Mouse (Mus musculus) hindbrain, embryonic 13.5 days (tissue): Measurements from ENCODE around the gene Zcchc14. TPM values are rescaled to one million over a fixed set of nuclear protein-coding genes. Genes with fewer than 3 reads are reported as not detected.

Experiments used
- ATAC-seq: fragments of 200-750 bp; cut with Nextera tagmentation; 2 replicates; pipeline ENCODE4 v1.8.0; 2017; ENCODE audit warnings: moderate TSS enrichment; ENCODE audit not compliant: low FRiP score
- H3K27ac ChIP-seq: fragments of 300-500 bp; sonication (generic); 2 replicates; pipeline ENCODE4 v1.5.1; 2015; ENCODE audit warnings: inconsistent platforms, mild to moderate bottlenecking, moderate library complexity
- H3K27me3 ChIP-seq: fragments of 300-500 bp; sonication (generic); 2 replicates; pipeline ENCODE4 v1.6.1; 2015; ENCODE audit warnings: mild to moderate bottlenecking, inconsistent platforms
- H3K36me3 ChIP-seq: fragments of 300-500 bp; sonication (generic); 2 replicates; pipeline ENCODE4 v1.6.1; 2015; ENCODE audit warnings: mild to moderate bottlenecking, inconsistent platforms
- H3K4me1 ChIP-seq: fragments of 300-500 bp; sonication (generic); replicated peaks from 2 replicates; pipeline ENCODE4 v1.6.1; 2015; ENCODE audit warnings: inconsistent platforms
- H3K4me2 ChIP-seq: fragments of 300-500 bp; sonication (generic); 2 replicates; pipeline ENCODE4 v1.6.1; 2015; ENCODE audit warnings: inconsistent platforms, mild to moderate bottlenecking, moderate library complexity
- H3K4me3 ChIP-seq: fragments of 300-500 bp; sonication (generic); 2 replicates; pipeline ENCODE4 v1.5.1; 2015; ENCODE audit warnings: mild to moderate bottlenecking, inconsistent platforms
- H3K9ac ChIP-seq: fragments of 300-500 bp; sonication (generic); 2 replicates; pipeline ENCODE4 v1.6.1; 2015; ENCODE audit warnings: mild to moderate bottlenecking, inconsistent platforms
- H3K9me3 ChIP-seq: fragments of 300-500 bp; sonication (generic); 2 replicates; pipeline ENCODE4 v1.6.1; 2016; ENCODE audit warnings: inconsistent platforms
- WGBS: fragments of 180-500 bp; shearing (Covaris S2); methylation state at CpG from one replicate; pipeline ENCODE4 v1.1.7; 2015; 5-methylcytosine and 5-hydroxymethylcytosine counted together
- polyA plus RNA-seq: library from polyadenylated mRNA; unstranded; fragments of >200 nt; fragmentation: Nextera tagmentation; extraction: Ambion mirVana; gene quantifications from 2 replicates; pipeline ENCODE4 v1.2.1, GENCODE M21; 2015

The Zcchc14 gene
- polyA plus RNA-seq, 1 experiment from 2014 or later, result 28.3 TPM

- Histone ChIP-seq H3K9me3 (no peaks in the 10 kb centered on the region), H3K36me3 (peaks cover 21% of the 10 kb centered on the region), H3K9ac (peak within 1 kb of the TSS; percentile 95), H3K27me3 (no peaks in the 10 kb centered on the region), H3K4me1 (peaks cover 37% of the 10 kb centered on the region), H3K4me3 (peak within 1 kb of the TSS; percentile 97), H3K27ac (peak within 1 kb of the TSS; percentile 89), H3K4me2 (peak within 1 kb of the TSS; percentile 93)
- under 1% methylated on average over 88 of the region's 94 CpGs for WGBS
- ATAC-seq, result peak; percentile 88
Observed at GRCm38 (mm10) chr8:121590203-121591177, 62.2 kb downstream of the Zcchc14 start, which contains the start of gene Map1lc3b. Gene Map1lc3b (plus strand): TSS chr8:121590361.

GRCm38 (mm10) chr8:121589205-121589726 lies 63.4 kb downstream of the Zcchc14 start:
- Histone ChIP-seq H3K4me3 (no peak overlapping the region), H3K4me1 (peaks cover 43% of the 10 kb centered on the region), H3K27ac (no peak overlapping the region), H3K9ac (peak overlapping the region; percentile 66; the same call in 1 of the 2 replicates), H3K36me3 (peaks cover 10% of the 10 kb centered on the region), H3K4me2 (peak overlapping the region; percentile 93), H3K9me3 (no peaks in the 10 kb centered on the region), H3K27me3 (0 out of 2 replicates have a peak, but pooled peaks cover 3% of the 10 kb centered on the region)
- 35% methylated on average over 2 of the region's 2 CpGs for WGBS
- no peak for ATAC-seq

GRCm38 (mm10) chr8:121588750-121589149 lies 64.0 kb downstream of the Zcchc14 start:
- ATAC-seq, result no peak
- Histone ChIP-seq H3K27ac (no peak overlapping the region), H3K4me1 (peaks cover 43% of the 10 kb centered on the region), H3K4me2 (no peak overlapping the region), H3K9ac (no peak overlapping the region), H3K9me3 (no peaks in the 10 kb centered on the region), H3K27me3 (peaks cover 4% of the 10 kb centered on the region), H3K4me3 (no peak overlapping the region), H3K36me3 (peaks cover 5% of the 10 kb centered on the region)
- 84% methylated on average over 4 of the region's 4 CpGs for WGBS

- Histone ChIP-seq H3K9me3 (no peaks in the 10 kb centered on the region), H3K4me1 (peaks cover 19% of the 10 kb centered on the region), H3K36me3 (no peaks in the 10 kb centered on the region), H3K27me3 (peaks cover 10% of the 10 kb centered on the region), H3K4me3 (peak overlapping the region; percentile 62), H3K9ac (peak overlapping the region; percentile 75), H3K27ac (peak overlapping the region; percentile 80), H3K4me2 (peak overlapping the region; percentile 69)
- ATAC-seq, result peak; percentile 93
- 2% methylated on average over 47 of the region's 47 CpGs for WGBS
Observed at GRCm38 (mm10) chr8:121585159-121585825, 67.4 kb downstream of the Zcchc14 start.

- peak overlapping the region; percentile 62 for H3K4me3 ChIP-seq
- H3K4me2 ChIP-seq, result peak overlapping the region; percentile 69
- H3K4me1 ChIP-seq, result peaks cover 19% of the 10 kb centered on the region
- 47% methylated on average over 13 of the region's 13 CpGs for WGBS
- H3K9me3 ChIP-seq, result no peaks in the 10 kb centered on the region
- H3K9ac ChIP-seq, result peak overlapping the region; percentile 75; the same call in 1 of the 2 replicates
- no peaks in the 10 kb centered on the region for H3K36me3 ChIP-seq
- H3K27me3 ChIP-seq, result peaks cover 10% of the 10 kb centered on the region
- no peak for ATAC-seq
- peak overlapping the region; percentile 80; the same call in 1 of the 2 replicates for H3K27ac ChIP-seq
Observed at GRCm38 (mm10) chr8:121584730-121585129, 68.0 kb downstream of the Zcchc14 start.

- Histone ChIP-seq H3K9ac (no peak overlapping the region), H3K9me3 (no peaks in the 10 kb centered on the region), H3K4me2 (no peak overlapping the region), H3K4me1 (peaks cover 22% of the 10 kb centered on the region), H3K36me3 (no peaks in the 10 kb centered on the region), H3K4me3 (no peak overlapping the region), H3K27me3 (peaks cover 10% of the 10 kb centered on the region), H3K27ac (no peak overlapping the region)
- 64% methylated on average over 8 of the region's 8 CpGs for WGBS
- no peak for ATAC-seq
Observed at GRCm38 (mm10) chr8:121583653-121584052, 69.0 kb downstream of the Zcchc14 start.

GRCm38 (mm10) chr8:121580465-121580864 lies 72.2 kb downstream of the Zcchc14 start:
- Histone ChIP-seq H3K9ac (no peak overlapping the region), H3K4me3 (no peak overlapping the region), H3K27ac (no peak overlapping the region), H3K9me3 (no peaks in the 10 kb centered on the region), H3K27me3 (peaks cover 10% of the 10 kb centered on the region), H3K36me3 (no peaks in the 10 kb centered on the region), H3K4me1 (peaks cover 44% of the 10 kb centered on the region), H3K4me2 (no peak overlapping the region)
- WGBS, result 46% methylated on average over 9 of the region's 9 CpGs
- no peak for ATAC-seq

GRCm38 (mm10) chr8:121578676-121579451 lies 73.8 kb downstream of the Zcchc14 start, which contains the start of gene Fbxo31:
Gene Fbxo31 (minus strand): TSS chr8:121578806.
- 1% methylated on average over 56 of the region's 63 CpGs for WGBS
- peak within 1 kb of the TSS; percentile 91 for H3K9ac ChIP-seq
- H3K4me2 ChIP-seq, result peak within 1 kb of the TSS; percentile 89
- H3K36me3 ChIP-seq, result no peaks in the 10 kb centered on the region
- H3K4me1 ChIP-seq, result peaks cover 50% of the 10 kb centered on the region
- peak within 1 kb of the TSS; percentile 86 for H3K27ac ChIP-seq
- peak; percentile 93 for ATAC-seq
- H3K9me3 ChIP-seq, result no peaks in the 10 kb centered on the region
- peaks cover 7% of the 10 kb centered on the region for H3K27me3 ChIP-seq
- H3K4me3 ChIP-seq, result peak within 1 kb of the TSS; percentile 84

GRCm38 (mm10) chr8:121577751-121578675 lies 74.7 kb downstream of the Zcchc14 start:
- Histone ChIP-seq H3K9ac (peak overlapping the region; percentile 91), H3K4me1 (peaks cover 55% of the 10 kb centered on the region)

GRCm38 (mm10) chr8:121575661-121576060 lies 77.0 kb downstream of the Zcchc14 start:
- Histone ChIP-seq H3K9me3 (no peaks in the 10 kb centered on the region), H3K4me1 (peaks cover 59% of the 10 kb centered on the region), H3K9ac (peak overlapping the region; percentile 11; the same call in 1 of the 2 replicates), H3K4me3 (no peak overlapping the region), H3K27ac (no peak overlapping the region), H3K36me3 (no peaks in the 10 kb centered on the region), H3K27me3 (no peaks in the 10 kb centered on the region), H3K4me2 (no peak overlapping the region; the same call in 1 of the 2 replicates)
- WGBS, result 93% methylated on average over 3 of the region's 3 CpGs
- no peak for ATAC-seq

More at GRCm38 (mm10) chr8:121577751-121578675, 74.7 kb downstream of the Zcchc14 start:
- WGBS, result 2% methylated on average over 40 of the region's 44 CpGs
- Histone ChIP-seq H3K27me3 (peaks cover 3% of the 10 kb centered on the region; the same call in 1 of the 2 replicates), H3K4me3 (peak overlapping the region; percentile 84), H3K27ac (peak overlapping the region; percentile 86), H3K4me2 (peak overlapping the region; percentile 89), H3K9me3 (no peaks in the 10 kb centered on the region), H3K36me3 (no peaks in the 10 kb centered on the region)
- peak; percentile 74 for ATAC-seq
